Mouse (Mus musculus) forebrain, embryonic 11.5 days (tissue): ENCODE data around the gene Cfc1. TPM values are rescaled to one million over a fixed set of nuclear protein-coding genes. Genes with fewer than 3 reads are reported as not detected.
"Not testable (repeated sequence)": the region's sequence is repeated elsewhere in the genome, so short reads cannot be mapped to it uniquely, and the experiment has no call there.

Source experiments
- ATAC-seq: fragments of 200-750 bp; cut with Nextera tagmentation; replicated peaks from 2 replicates; pipeline ENCODE4 v1.8.0; 2017; ENCODE audit warnings: moderate TSS enrichment; ENCODE audit not compliant: low FRiP score
- DNase-seq: peaks from one replicate; pipeline ENCODE4 v3.0.0-alpha.2; 2017; ENCODE audit warnings: low spot score
- H3K27ac ChIP-seq: fragments of 300-500 bp; sonication (generic); 2 replicates; pipeline ENCODE4 v1.5.1; 2014; ENCODE audit warnings: low read depth, low read length
- H3K27me3 ChIP-seq: fragments of 300-500 bp; sonication (generic); 2 replicates; pipeline ENCODE4 v1.6.1; 2014; ENCODE audit warnings: mild to moderate bottlenecking, low read length, mixed read lengths; ENCODE audit not compliant: control insufficient read depth, insufficient read depth
- H3K36me3 ChIP-seq: fragments of 300-500 bp; sonication (generic); 2 replicates; pipeline ENCODE4 v1.6.1; 2014; ENCODE audit warnings: mild to moderate bottlenecking, low read length, moderate library complexity, mixed read lengths; ENCODE audit not compliant: control insufficient read depth, insufficient read depth
- H3K4me1 ChIP-seq: fragments of 300-500 bp; sonication (generic); replicated peaks from 2 replicates; pipeline ENCODE4 v1.6.1; 2014; ENCODE audit warnings: low read length, mixed read lengths; ENCODE audit not compliant: control insufficient read depth, insufficient read depth
- H3K4me2 ChIP-seq: fragments of 300-500 bp; sonication (generic); 2 replicates; pipeline ENCODE4 v1.6.1; 2014; ENCODE audit warnings: low read depth, mild to moderate bottlenecking, low read length, moderate library complexity, mixed read lengths; ENCODE audit not compliant: severe bottlenecking
- H3K4me3 ChIP-seq: fragments of 300-500 bp; sonication (generic); 2 replicates; pipeline ENCODE4 v1.5.1; 2014; ENCODE audit warnings: low read depth, low read length
- H3K9ac ChIP-seq: fragments of 300-500 bp; sonication (generic); 2 replicates; pipeline ENCODE4 v1.6.1; 2014; ENCODE audit warnings: low read length
- H3K9me3 ChIP-seq: fragments of 300-500 bp; sonication (generic); 2 replicates; pipeline ENCODE4 v1.6.1; 2016; ENCODE audit warnings: low read length, mixed read lengths; ENCODE audit not compliant: control insufficient read depth
- WGBS: fragments of 180-500 bp; shearing (Covaris S2); extraction: QIAGEN DNeasy Blood & Tissue Kit; methylation state at CpG from one replicate; pipeline ENCODE4 v1.1.7; 2014; 5-methylcytosine and 5-hydroxymethylcytosine counted together
- polyA plus RNA-seq: library from polyadenylated mRNA; unstranded; fragments of >200 nt; fragmentation: Nextera tagmentation; extraction: Ambion mirVana; gene quantifications from 2 replicates; pipeline ENCODE4 v1.2.1, GENCODE M21; 2014

The Cfc1 gene
- polyA plus RNA-seq, 1 experiment from 2014 or later, result not detected

DNA sequence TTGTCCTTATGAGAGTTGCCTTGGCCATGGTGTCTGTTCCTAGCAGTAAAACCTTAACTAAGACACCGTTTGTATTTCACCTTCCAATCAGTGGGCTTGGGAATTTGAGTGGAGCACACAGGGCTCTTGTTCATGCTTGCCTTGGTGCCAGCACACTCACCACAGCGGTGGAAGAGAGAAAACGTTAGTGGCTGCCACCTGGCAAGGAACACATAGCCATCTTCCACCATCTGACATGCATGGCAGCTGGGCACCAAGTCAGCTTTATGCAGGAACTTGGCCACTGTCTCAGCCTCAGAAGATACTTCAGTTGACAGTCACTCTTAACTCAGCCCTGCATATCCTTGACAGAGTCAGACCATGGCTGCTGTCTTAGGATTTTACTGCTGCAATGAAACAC lies 11.8 kb upstream of the Cfc1 start:
- Histone ChIP-seq H3K27ac (no peak overlapping the region), H3K4me2 (no peak overlapping the region), H3K27me3 (no peaks in the 10 kb centered on the region), H3K9me3 (no peaks in the 10 kb centered on the region), H3K4me1 (no peaks in the 10 kb centered on the region), H3K4me3 (no peak overlapping the region), H3K36me3 (no peaks in the 10 kb centered on the region), H3K9ac (no peak overlapping the region)
- ATAC-seq (no peak), DNase-seq (no peak)
- WGBS, result 89% methylated on average over 3 of the region's 3 CpGs

GRCm38 (mm10) chr1:34534574-34534973 lies 874 bp upstream of the Cfc1 start:
- not testable (repeated sequence) for H3K9ac ChIP-seq, DNase-seq, H3K9me3 ChIP-seq, H3K4me1 ChIP-seq, H3K27ac ChIP-seq, H3K36me3 ChIP-seq, H3K4me3 ChIP-seq, ATAC-seq, H3K4me2 ChIP-seq
- 55% methylated on average over 3 of the region's 3 CpGs for WGBS
- peaks cover 25% of the 10 kb centered on the region for H3K27me3 ChIP-seq

DNA sequence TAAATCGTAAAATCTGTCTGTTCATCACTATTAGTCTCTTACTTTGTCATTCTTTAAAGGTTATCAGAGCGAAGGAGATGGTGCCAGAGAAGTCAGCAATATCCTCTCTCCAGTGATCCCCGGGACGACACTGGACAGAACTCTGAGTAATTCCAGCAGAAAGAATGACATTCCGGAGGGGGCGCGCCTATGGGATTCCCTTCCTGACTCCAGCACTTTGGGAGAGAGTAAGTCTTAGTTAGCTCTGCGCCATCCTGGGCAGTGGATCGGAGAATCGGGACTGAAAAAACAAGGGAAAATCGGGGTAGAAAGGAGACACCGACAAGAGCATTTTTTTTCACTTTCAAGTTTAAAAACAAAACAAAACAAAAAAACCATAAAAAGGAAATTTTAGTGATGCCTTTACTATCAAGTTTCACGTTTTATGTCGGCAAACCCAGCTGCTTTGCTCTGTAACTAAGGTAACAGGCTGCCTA lies 881 bp downstream of the Cfc1 start:
- Histone ChIP-seq H3K27me3 (peaks cover 25% of the 10 kb centered on the region), H3K27ac (no peak overlapping the region), H3K36me3 (no peaks in the 10 kb centered on the region), H3K9me3 (no peaks in the 10 kb centered on the region), H3K9ac (no peak overlapping the region), H3K4me2 (peak overlapping the region; percentile 26; the same call in 1 of the 2 replicates), H3K4me3 (no peak overlapping the region), H3K4me1 (no peaks in the 10 kb centered on the region; the same call in 1 of the 2 replicates)
- ATAC-seq, result no peak
- 2% methylated on average over 14 of the region's 14 CpGs for WGBS
- no peak for DNase-seq

DNA sequence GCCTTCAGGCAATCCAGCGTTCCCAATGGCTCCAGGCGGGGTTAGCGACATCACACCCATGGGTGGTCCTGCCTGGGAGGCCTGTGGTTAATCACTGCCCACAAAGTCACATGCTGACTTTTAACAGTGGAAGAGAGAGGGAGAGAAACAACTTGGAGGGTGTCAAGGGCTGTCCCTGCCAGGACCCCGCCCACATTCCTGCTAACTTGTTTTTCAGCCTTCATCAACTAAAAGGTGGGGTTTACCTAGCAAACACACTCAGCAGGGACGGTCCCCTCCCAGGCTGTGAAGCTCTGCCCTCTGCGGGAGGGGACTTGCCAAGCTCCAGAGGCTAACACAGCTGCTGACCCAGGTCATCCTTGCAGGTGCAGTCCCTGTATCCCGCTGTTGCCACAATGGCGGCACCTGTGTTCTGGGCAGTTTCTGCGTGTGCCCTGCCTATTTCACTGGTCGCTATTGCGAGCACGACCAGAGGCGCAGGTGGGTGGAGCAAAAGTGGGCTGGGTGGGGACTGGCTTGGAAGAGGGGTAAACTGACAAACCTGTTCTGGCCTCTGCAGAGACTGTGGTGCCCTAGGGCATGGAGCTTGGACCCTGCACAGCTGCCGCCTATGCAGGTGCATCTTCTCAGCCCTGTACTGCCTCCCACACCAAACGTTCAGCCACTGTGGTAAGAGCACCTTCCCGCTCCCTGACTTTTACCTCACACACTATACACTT lies 1.5 kb downstream of the Cfc1 start:
- DNase-seq (no peak), ATAC-seq (0 out of 2 replicates have a peak, but pooled peaks have one; percentile 39)
- no peak overlapping the region for H3K9ac ChIP-seq
- H3K4me1 ChIP-seq, result no peaks in the 10 kb centered on the region; the same call in 1 of the 2 replicates
- peaks cover 25% of the 10 kb centered on the region for H3K27me3 ChIP-seq
- no peaks in the 10 kb centered on the region for H3K9me3 ChIP-seq
- no peaks in the 10 kb centered on the region for H3K36me3 ChIP-seq
- no peak overlapping the region for H3K27ac ChIP-seq
- 4% methylated on average over 16 of the region's 16 CpGs for WGBS
- H3K4me2 ChIP-seq, result peak overlapping the region; percentile 26; the same call in 1 of the 2 replicates
- no peak overlapping the region for H3K4me3 ChIP-seq

GRCm38 (mm10) chr1:34547074-34547473 lies 11.6 kb downstream of the Cfc1 start:
- Histone ChIP-seq H3K4me2 (no peak overlapping the region), H3K27ac (no peak overlapping the region), H3K9ac (no peak overlapping the region), H3K27me3 (no peaks in the 10 kb centered on the region), H3K9me3 (no peaks in the 10 kb centered on the region), H3K4me3 (no peak overlapping the region), H3K36me3 (no peaks in the 10 kb centered on the region), H3K4me1 (no peaks in the 10 kb centered on the region)
- no peak for ATAC-seq
- WGBS, result 83% methylated on average over 1 of the region's 1 CpGs
- DNase-seq, result no peak

GRCm38 (mm10) chr1:34553690-34554089 lies 18.2 kb downstream of the Cfc1 start:
- H3K4me2 ChIP-seq, result no peak overlapping the region

GRCm38 (mm10) chr1:34554275-34554674 lies 18.8 kb downstream of the Cfc1 start:
- Histone ChIP-seq H3K9ac (no peak overlapping the region), H3K4me1 (no peaks in the 10 kb centered on the region), H3K4me2 (no peak overlapping the region), H3K9me3 (no peaks in the 10 kb centered on the region), H3K4me3 (no peak overlapping the region), H3K27me3 (no peaks in the 10 kb centered on the region), H3K27ac (no peak overlapping the region), H3K36me3 (no peaks in the 10 kb centered on the region)
- ATAC-seq (no peak), DNase-seq (no peak)
- 87% methylated on average over 7 of the region's 7 CpGs for WGBS

More at GRCm38 (mm10) chr1:34553690-34554089, 18.2 kb downstream of the Cfc1 start:
- Histone ChIP-seq H3K4me1 (no peaks in the 10 kb centered on the region), H3K9ac (no peak overlapping the region), H3K36me3 (no peaks in the 10 kb centered on the region), H3K27me3 (no peaks in the 10 kb centered on the region), H3K4me3 (no peak overlapping the region), H3K27ac (no peak overlapping the region), H3K9me3 (no peaks in the 10 kb centered on the region)
- WGBS, result 100% methylated on average over 1 of the region's 1 CpGs
- no peak for ATAC-seq
- no peak for DNase-seq

DNA sequence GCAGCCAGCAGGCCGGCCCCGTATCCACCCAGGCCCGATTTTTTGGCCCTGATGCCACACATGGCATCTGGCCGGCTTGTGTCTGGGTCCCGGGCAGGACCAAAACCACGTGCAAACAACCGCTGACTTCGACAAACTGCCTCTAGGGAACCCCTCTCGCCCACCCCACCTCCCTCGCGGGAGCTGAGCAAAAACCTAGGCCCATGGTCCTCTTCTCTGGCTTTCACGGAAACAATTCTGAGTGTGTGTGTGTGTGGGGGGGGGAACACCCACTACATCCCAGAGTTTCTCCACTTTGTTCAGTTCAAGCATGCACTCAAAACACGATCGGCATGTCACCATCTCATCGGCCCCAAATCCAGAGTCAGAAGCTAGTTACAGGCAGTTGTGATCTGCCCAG lies 25.4 kb downstream of the Cfc1 start, which contains the start of gene Prss40:
TSS of gene Prss40 (minus strand) at position 101 of the 400 bp plus-strand sequence.
- no peak within 1 kb of the TSS for H3K4me2 ChIP-seq
- no peak within 1 kb of the TSS for H3K9ac ChIP-seq
- no peaks in the 10 kb centered on the region for H3K9me3 ChIP-seq
- H3K27me3 ChIP-seq, result no peaks in the 10 kb centered on the region
- H3K4me1 ChIP-seq, result no peaks in the 10 kb centered on the region
- no peak within 1 kb of the TSS for H3K27ac ChIP-seq
- WGBS, result 91% methylated on average over 15 of the region's 15 CpGs
- DNase-seq (no peak), ATAC-seq (no peak)
- no peak within 1 kb of the TSS for H3K4me3 ChIP-seq
- H3K36me3 ChIP-seq, result no peaks in the 10 kb centered on the region
